Mouse (Mus musculus): ENCODE measurements at regions not wholly inside any gene's neighbourhood (a gene's known extent, or its start where the extent isn't known, plus 50 kb on each side); places are given as distances from the start of the nearest gene placed in this dataset.

GRCm38 (mm10) chr13:80611937-80612336 lies 271.2 kb upstream of the Arrdc3 start:
- intact Hi-C loops (cut with DNase I): loop anchor here (5.0 to 10.0 kb wide), 2 partner anchors 135 to 1957 kb away; no protein-coding TSS in a partner anchor
- DNase-seq (ENCODE audit: extremely low spot score in 1 of 2, low spot score in 2 of 2): no peak
- Histone ChIP-seq H3K27ac (peak overlapping the region; percentile 10; the same call in 1 of the 2 replicates), H3K4me3 (no peak overlapping the region; the same call in 1 of the 2 replicates)
- no peak for TF ChIP-seq CTCF (IDR thresholded peaks at IDR 0.05)

DNA sequence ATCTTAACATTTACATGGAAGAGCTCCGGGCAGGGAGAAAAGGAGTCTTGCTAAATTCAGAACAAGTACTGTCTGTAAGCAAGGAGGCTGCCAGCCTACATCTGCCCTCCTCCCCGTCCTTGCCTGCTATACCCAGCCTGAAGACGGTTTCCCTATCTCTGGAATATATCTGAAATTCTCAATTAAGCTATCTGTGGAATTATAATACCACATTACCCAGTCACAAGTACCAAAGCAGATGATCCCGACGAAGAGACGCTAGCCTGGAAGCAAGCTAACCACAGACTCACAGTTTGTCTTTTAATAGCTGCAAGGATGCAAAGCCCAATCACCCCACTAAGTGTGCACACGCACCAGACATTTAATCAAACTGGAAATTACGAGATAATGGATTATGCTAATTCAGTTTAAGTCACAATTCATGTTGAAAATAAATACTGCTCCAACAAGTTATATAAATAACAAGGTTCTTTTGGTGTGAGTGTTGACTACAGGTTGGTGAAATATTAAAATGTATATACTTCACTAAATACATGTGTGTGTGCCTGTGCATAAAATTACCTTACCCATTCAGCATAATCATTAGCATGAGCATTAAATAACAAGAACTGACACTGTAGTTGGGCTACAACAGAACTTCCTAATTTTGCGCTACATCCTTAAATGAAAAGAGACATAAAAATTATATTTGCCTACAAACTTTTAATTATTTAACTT lies 269.9 kb upstream of the Arrdc3 start:
- DNase-seq (ENCODE audit: extremely low spot score in 1 of 2, low spot score in 2 of 2): peak; percentile 11 to 16
- peak overlapping the region; percentile 56 for H3K27ac ChIP-seq
- no peak for TF ChIP-seq CTCF (IDR thresholded peaks at IDR 0.05)
- intact Hi-C loops (cut with DNase I): loop anchor here (5.0 to 10.0 kb wide), 2 partner anchors 134 to 1959 kb away; no protein-coding TSS in a partner anchor
- peak overlapping the region; percentile 28 for H3K4me3 ChIP-seq

DNA sequence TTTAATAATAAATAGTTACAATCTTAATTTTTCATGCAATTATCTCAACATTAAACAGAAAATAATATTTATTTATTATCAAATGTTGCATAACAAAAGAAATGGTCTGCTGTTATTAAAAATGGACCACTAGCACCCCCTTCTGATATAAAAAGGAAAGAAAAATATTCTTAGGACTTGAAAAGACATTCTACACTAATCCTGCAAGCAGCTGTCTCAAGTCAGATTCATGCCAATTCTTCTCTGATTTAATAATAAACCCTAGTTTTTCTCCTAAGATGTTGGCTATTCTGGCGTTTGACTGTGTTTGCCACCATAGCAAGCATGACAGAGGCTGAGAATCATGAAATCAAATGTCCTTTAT lies 269.3 kb upstream of the Arrdc3 start:
- no peak for DNase-seq (ENCODE audit: extremely low spot score in 1 of 2, low spot score in 2 of 2)
- H3K4me3 ChIP-seq: no peak overlapping the region
- H3K27ac ChIP-seq: no peak overlapping the region
- intact Hi-C loops (cut with DNase I): loop anchor here (5.0 to 10.0 kb wide), 2 partner anchors 133 to 1959 kb away; no protein-coding TSS in a partner anchor
- peak; percentile 61 for TF ChIP-seq CTCF (IDR thresholded peaks at IDR 0.05)

DNA sequence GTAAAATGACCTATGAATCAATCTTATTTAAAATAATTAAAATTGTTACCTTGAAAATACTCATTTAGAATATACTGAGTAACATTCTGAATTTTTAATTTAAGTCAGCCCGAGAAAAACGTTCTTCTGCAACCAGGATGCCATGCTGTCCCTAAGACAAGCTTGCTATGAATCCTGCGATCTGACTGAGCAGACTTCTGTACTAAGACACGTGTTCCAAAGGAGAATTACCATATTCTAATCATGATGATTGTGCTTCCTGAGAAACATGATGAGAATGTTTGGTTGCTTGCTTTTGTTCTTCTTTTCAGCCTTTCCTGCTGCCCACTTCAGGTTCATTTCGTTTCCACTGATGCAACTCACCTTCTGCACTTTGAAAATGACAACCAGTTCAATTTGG lies 268.2 kb upstream of the Arrdc3 start:
- Histone ChIP-seq H3K4me3 (no peak overlapping the region), H3K27ac (no peak overlapping the region)
- intact Hi-C loops (cut with DNase I): loop anchor here (5.0 to 10.0 kb wide), 2 partner anchors 132 to 1960 kb away; no protein-coding TSS in a partner anchor
- no peak for DNase-seq (ENCODE audit: extremely low spot score in 1 of 2, low spot score in 2 of 2)
- no peak for TF ChIP-seq CTCF (IDR thresholded peaks at IDR 0.05)

- DNase-seq (ENCODE audit: extremely low spot score in 1 of 2, low spot score in 2 of 2): no peak
- intact Hi-C loops (cut with DNase I): no loop called here
Measured at GRCm38 (mm10) chr13:80623005-80623404, 260.2 kb upstream of the Arrdc3 start.

GRCm38 (mm10) chr13:80641334-80641733 lies 241.8 kb upstream of the Arrdc3 start:
- intact Hi-C loops (cut with DNase I): loop anchor here (5.0 kb wide), 1 partner anchor 76 kb away; no protein-coding TSS in a partner anchor
- H3K27ac ChIP-seq: no peak overlapping the region
- no peak overlapping the region for H3K4me3 ChIP-seq
- TF ChIP-seq CTCF (IDR thresholded peaks at IDR 0.05): no peak
- DNase-seq (ENCODE audit: extremely low spot score in 1 of 2, low spot score in 2 of 2): no peak

More at GRCm38 (mm10) chr13:80623005-80623404, 260.2 kb upstream of the Arrdc3 start:
- H3K27ac ChIP-seq: no peak overlapping the region
- no peak for TF ChIP-seq CTCF (IDR thresholded peaks at IDR 0.05)
- no peak overlapping the region for H3K4me3 ChIP-seq

GRCm38 (mm10) chr13:80647578-80647977 lies 235.6 kb upstream of the Arrdc3 start:
- no peak for TF ChIP-seq CTCF (IDR thresholded peaks at IDR 0.05)
- Histone ChIP-seq H3K4me3 (no peak overlapping the region), H3K27ac (no peak overlapping the region)
- intact Hi-C loops (cut with DNase I): no loop called here
- no peak for DNase-seq (ENCODE audit: extremely low spot score in 1 of 2, low spot score in 2 of 2)

DNA sequence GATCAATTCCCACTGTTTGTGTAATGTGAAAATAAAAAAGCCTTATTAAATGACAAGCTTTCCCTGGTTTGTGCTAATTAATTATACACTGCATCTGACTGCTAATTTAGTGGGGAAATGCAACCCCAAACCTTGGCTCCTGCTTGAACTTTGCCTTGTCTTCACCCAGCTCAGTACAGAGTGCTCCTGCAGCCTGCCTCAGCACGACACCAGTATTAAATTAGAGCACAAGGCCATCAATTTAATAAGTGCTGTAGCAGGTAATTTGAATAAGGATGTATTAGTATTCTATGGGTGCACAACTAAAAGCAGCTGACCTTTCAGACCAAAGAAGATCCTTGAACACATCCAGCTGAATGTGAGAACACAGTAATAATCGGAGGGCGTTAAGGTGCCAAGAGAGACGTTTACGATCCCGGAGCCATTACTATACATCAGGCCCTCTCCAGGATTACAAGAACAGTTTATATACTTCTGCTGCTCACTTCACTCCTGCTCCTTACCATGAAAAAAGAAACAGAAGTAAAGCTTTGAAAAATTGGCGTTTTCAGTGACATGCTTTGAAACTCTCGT lies 230.1 kb upstream of the Arrdc3 start:
- no peak overlapping the region for H3K27ac ChIP-seq
- no peak for TF ChIP-seq CTCF (IDR thresholded peaks at IDR 0.05)
- H3K4me3 ChIP-seq: no peak overlapping the region
- DNase-seq (ENCODE audit: extremely low spot score in 1 of 2, low spot score in 2 of 2): no peak
- intact Hi-C loops (cut with DNase I): no loop called here

DNA sequence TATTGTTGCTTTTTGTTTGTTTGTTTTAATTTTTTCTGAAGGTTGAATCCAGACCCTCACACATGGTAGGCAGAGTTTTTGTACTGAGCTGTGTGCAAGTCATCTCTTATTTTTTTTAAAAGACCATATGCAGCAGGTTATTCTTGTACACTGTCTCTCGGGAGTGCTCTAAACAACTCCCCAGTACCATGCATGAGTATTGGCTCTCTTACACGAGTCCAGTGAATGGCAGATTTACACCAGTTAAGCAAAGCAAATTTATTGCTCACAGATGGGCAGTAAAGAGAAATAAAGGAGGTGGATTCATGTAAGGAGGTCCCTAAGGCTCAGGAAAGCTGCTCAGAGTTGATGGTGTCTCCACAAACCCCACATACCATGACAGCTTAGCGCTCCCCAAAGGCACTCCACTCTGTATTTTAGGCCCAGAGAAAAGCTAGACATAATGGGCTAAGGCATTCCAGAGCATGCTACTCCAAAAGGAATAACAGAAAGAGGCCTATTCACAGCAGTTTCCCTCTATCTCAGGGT lies 216.9 kb upstream of the Arrdc3 start:
- intact Hi-C loops (cut with DNase I): no loop called here
- no peak overlapping the region for H3K4me3 ChIP-seq
- no peak for DNase-seq (ENCODE audit: extremely low spot score in 1 of 2, low spot score in 2 of 2)
- no peak for TF ChIP-seq CTCF (IDR thresholded peaks at IDR 0.05)
- H3K27ac ChIP-seq: no peak overlapping the region

DNA sequence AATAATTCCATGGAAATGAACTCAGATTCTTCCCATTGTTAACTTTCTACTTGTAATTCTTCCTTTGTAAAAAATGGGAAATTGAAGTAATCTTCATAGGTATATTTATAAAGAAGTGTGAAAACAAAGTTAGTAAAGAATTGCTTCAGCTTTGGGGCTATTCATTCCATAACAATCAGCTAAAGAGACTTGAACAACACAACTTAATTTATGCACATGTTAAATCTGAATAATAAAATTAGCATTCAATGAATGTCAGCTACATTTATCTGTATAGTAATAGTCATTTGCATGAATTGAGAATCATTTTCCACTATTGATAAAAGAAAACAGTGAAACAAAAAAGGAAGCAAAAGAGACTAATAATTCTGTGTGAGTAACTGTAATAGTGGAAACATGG lies 193.3 kb upstream of the Arrdc3 start:
- H3K4me3 ChIP-seq: no peak overlapping the region
- no peak for DNase-seq (ENCODE audit: extremely low spot score in 1 of 2, low spot score in 2 of 2)
- TF ChIP-seq CTCF (IDR thresholded peaks at IDR 0.05): no peak

GRCm38 (mm10) chr13:80690654-80691386 lies 192.4 kb upstream of the Arrdc3 start:
- no peak for DNase-seq (ENCODE audit: extremely low spot score in 1 of 2, low spot score in 2 of 2)
- no peak overlapping the region for H3K4me3 ChIP-seq
- no peak overlapping the region for H3K27ac ChIP-seq
- TF ChIP-seq CTCF (IDR thresholded peaks at IDR 0.05): no peak
- intact Hi-C loops (cut with DNase I): no loop called here

More for the DNA sequence above, 193.3 kb upstream of the Arrdc3 start:
- intact Hi-C loops (cut with DNase I): no loop called here
- H3K27ac ChIP-seq: no peak overlapping the region
